Mouse (Mus musculus): ENCODE results near the gene Cd47.

- TF ChIP-seq CTCF (IDR thresholded peaks at IDR 0.05; ENCODE audit: low read depth) (no peak), EP300 (IDR thresholded peaks at IDR 0.05; ENCODE audit: low read depth) (no peak)
These were observed 57.3 kb downstream of the Cd47 start for GRCm38 (mm10) chr16:49857504-49858160.

Data from liver, postnatal 0 days (tissue).